Mouse (Mus musculus): ENCODE data around the gene Nfatc2ip.
A peak's percentile ranks its signal among the peaks of the same experiment; 100 is the strongest.
"Not testable (repeated sequence)": the region's sequence is repeated elsewhere in the genome, so short reads cannot be mapped to it uniquely, and the experiment has no call there.

Nfatc2ip gene

GRCm38 (mm10) chr7:126408686-126409085, 12.1 kb upstream of the Nfatc2ip start:
- no peak for DNase-seq (ENCODE audit: low spot score)

GRCm38 (mm10) chr7:126402518-126402917, 6.0 kb upstream of the Nfatc2ip start:
- not testable (repeated sequence) for DNase-seq (ENCODE audit: low spot score)

- peak; percentile 32 for DNase-seq (ENCODE audit: low spot score)
Measured at GRCm38 (mm10) chr7:126399548-126399947, 3.0 kb upstream of the Nfatc2ip start.

GRCm38 (mm10) chr7:126397822-126398221, 1.3 kb upstream of the Nfatc2ip start:
- no peak for DNase-seq (ENCODE audit: low spot score)

GRCm38 (mm10) chr7:126397221-126397620, 684 bp upstream of the Nfatc2ip start:
- no peak for DNase-seq (ENCODE audit: low spot score)

- DNase-seq (ENCODE audit: low spot score) = not testable (repeated sequence)
Measured at GRCm38 (mm10) chr7:126392086-126392884, 4.3 kb downstream of the Nfatc2ip start.

- no peak for DNase-seq (ENCODE audit: low spot score)
Measured at GRCm38 (mm10) chr7:126388185-126388584, 8.4 kb downstream of the Nfatc2ip start.

- DNase-seq (ENCODE audit: low spot score) = no peak
Measured at GRCm38 (mm10) chr7:126383565-126383964, 13.0 kb downstream of the Nfatc2ip start.

- peak; percentile 98 for DNase-seq (ENCODE audit: low spot score)
Measured at GRCm38 (mm10) chr7:126377278-126378158, 19.0 kb downstream of the Nfatc2ip start, which contains the start of gene Spns1. Gene Spns1 (minus strand): TSS chr7:126377450.

- no peak for DNase-seq (ENCODE audit: low spot score)
Measured at GRCm38 (mm10) chr7:126376903-126377277, 19.6 kb downstream of the Nfatc2ip start.

- no peak for DNase-seq (ENCODE audit: low spot score)
Measured at GRCm38 (mm10) chr7:126375012-126375411, 21.5 kb downstream of the Nfatc2ip start.

GRCm38 (mm10) chr7:126374526-126374925, 22.0 kb downstream of the Nfatc2ip start:
- DNase-seq (ENCODE audit: low spot score) = no peak

GRCm38 (mm10) chr7:126373007-126373406, 23.5 kb downstream of the Nfatc2ip start:
- no peak for DNase-seq (ENCODE audit: low spot score)

- DNase-seq (ENCODE audit: low spot score) = no peak
Measured at GRCm38 (mm10) chr7:126369393-126369792, 27.1 kb downstream of the Nfatc2ip start, which contains the start of gene Lat. Gene Lat (minus strand): TSS chr7:126369570.

- no peak for DNase-seq (ENCODE audit: low spot score)
Measured at GRCm38 (mm10) chr7:126368367-126368766, 28.2 kb downstream of the Nfatc2ip start.

GRCm38 (mm10) chr7:126367636-126368035, 28.9 kb downstream of the Nfatc2ip start:
- DNase-seq (ENCODE audit: low spot score) = no peak

GRCm38 (mm10) chr7:126363038-126363437, 33.5 kb downstream of the Nfatc2ip start:
- no peak for DNase-seq (ENCODE audit: low spot score)

- no peak for DNase-seq (ENCODE audit: low spot score)
Measured at GRCm38 (mm10) chr7:126359049-126359448, 37.5 kb downstream of the Nfatc2ip start.

GRCm38 (mm10) chr7:126358413-126358812, 38.1 kb downstream of the Nfatc2ip start:
- no peak for DNase-seq (ENCODE audit: low spot score)

- no peak for DNase-seq (ENCODE audit: low spot score)
Measured at GRCm38 (mm10) chr7:126357838-126358237, 38.7 kb downstream of the Nfatc2ip start.

- DNase-seq (ENCODE audit: low spot score) = no peak
Measured at GRCm38 (mm10) chr7:126356793-126357591, 39.5 kb downstream of the Nfatc2ip start.

Data from left cerebral cortex, adult 11 months (tissue).